Mouse (Mus musculus): ENCODE measurements around the gene Dusp1. TPM values are rescaled to one million over a fixed set of nuclear protein-coding genes. Genes with fewer than 3 reads are reported as not detected.

The Dusp1 gene
- 18.9 and 19.4 TPM in 2 replicates for polyA plus RNA-seq (2015; fragmentation: Nextera tagmentation; extraction: Ambion mirVana)

DNA sequence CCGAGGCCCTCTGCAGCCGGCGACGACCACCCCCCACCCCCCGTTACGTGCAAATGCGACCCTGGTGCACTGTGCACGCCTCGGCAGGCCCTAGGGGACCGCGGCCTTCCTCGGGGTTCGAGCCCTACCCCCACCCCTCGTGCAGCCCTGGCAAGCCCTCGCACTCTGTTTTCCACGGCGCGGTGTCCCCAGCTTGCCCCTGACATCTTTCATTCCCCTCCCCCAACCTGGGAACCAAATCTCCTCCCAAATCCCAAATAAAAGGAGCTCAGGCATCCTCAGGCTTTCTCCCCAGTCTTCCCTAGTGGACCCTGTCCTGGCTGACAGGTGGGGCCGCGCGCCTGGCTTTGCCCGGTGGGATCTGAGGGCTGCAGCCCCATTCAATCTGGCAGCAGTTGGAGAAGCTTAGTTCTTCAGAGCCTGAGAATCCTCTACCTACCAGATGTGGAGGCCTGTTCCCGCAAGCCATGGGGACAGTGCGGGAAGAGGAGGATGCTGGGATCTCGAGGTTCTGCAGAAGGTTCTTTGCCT lies at the start of gene Dusp1:
Dusp1 (minus strand) TSS at position 478 of the 531 bp plus-strand sequence.
- 1% methylated on average over 20 of the region's 25 CpGs for WGBS
- no peak for TF ChIP-seq CTCF (IDR thresholded peaks at IDR 0.05; ENCODE audit: low read depth)
- Histone ChIP-seq H3K9me3 (ENCODE audit: control insufficient read depth) (no peaks in the 10 kb centered on the region), H3K4me3 (ENCODE audit: low read depth, low read length) (peak within 1 kb of the TSS; percentile 74), H3K27ac (ENCODE audit: low read depth, low read length) (peak within 1 kb of the TSS; percentile 71), H3K27me3 (replicated peaks; ENCODE audit: control insufficient read depth, insufficient read depth, low read length) (no peaks in the 10 kb centered on the region), H3K4me2 (replicated peaks; ENCODE audit: low read depth) (peak within 1 kb of the TSS; percentile 96), H3K36me3 (ENCODE audit: control insufficient read depth, insufficient read depth) (peaks cover 5% of the 10 kb centered on the region; the same call in 1 of the 2 replicates), H3K4me1 (replicated peaks; ENCODE audit: control insufficient read depth, insufficient read depth, low read length) (no peaks in the 10 kb centered on the region), H3K9ac (ENCODE audit: low read depth, low read length) (peak within 1 kb of the TSS; percentile 65)
- peak; percentile 37 for ATAC-seq

DNA sequence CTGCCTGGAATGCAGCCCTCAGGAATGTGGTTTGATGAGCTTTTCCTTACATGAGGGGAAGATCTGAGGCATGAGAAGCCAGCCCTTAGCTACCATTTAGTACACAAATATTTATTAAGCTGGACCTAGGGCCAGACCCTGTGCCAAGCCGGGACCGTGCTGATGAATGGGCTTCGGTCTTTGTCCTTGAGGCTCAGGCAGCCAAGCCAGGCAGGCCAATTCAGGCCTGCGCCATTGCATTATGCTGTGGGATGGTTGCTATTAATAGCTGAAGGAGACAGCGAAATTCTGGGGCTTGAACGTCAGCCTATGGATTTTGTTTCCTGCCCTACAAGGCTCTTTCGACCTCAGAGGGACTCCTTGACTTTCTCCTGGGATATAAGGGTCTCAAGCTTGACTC lies 49.4 kb upstream of the Dusp1 start:
- Histone ChIP-seq H3K27ac (ENCODE audit: low read depth, low read length) (peak overlapping the region; percentile 54; the same call in 1 of the 2 replicates), H3K9ac (ENCODE audit: low read depth, low read length) (no peak overlapping the region), H3K4me3 (ENCODE audit: low read depth, low read length) (no peak overlapping the region), H3K4me2 (replicated peaks; ENCODE audit: low read depth) (no peak overlapping the region), H3K9me3 (ENCODE audit: control insufficient read depth) (no peaks in the 10 kb centered on the region), H3K27me3 (replicated peaks; ENCODE audit: control insufficient read depth, insufficient read depth, low read length) (no peaks in the 10 kb centered on the region), H3K36me3 (ENCODE audit: control insufficient read depth, insufficient read depth) (peaks cover 9% of the 10 kb centered on the region), H3K4me1 (replicated peaks; ENCODE audit: control insufficient read depth, insufficient read depth, low read length) (0 out of 2 replicates have a peak, but pooled peaks cover 4% of the 10 kb centered on the region)
- TF ChIP-seq CTCF (IDR thresholded peaks at IDR 0.05; ENCODE audit: low read depth) = no peak
- 58% methylated on average over 7 of the region's 7 CpGs for WGBS
- ATAC-seq = no peak

DNA sequence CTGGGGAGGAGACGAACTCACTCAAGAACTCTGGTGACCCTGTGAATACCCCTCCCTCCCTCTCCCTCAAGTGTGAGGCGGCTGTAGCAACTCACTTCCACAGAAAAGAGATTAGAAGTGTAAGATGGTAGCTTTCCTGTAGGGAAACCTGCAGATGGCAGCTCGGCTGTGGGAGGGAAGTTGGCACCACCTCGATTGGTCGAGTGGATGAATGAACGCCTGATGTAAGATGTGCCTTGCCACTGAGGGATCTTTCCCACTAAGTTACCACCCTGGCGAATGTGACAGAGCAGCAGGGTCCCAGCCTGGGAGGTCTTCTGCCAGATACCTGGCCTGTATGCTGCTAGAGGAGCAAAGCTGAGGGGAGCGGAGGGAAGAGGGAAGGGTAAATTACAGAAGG lies 47.9 kb upstream of the Dusp1 start:
- H3K36me3 ChIP-seq (ENCODE audit: control insufficient read depth, insufficient read depth) = peaks cover 9% of the 10 kb centered on the region
- no peak overlapping the region for H3K27ac ChIP-seq (ENCODE audit: low read depth, low read length)
- no peaks in the 10 kb centered on the region for H3K4me1 ChIP-seq (replicated peaks; ENCODE audit: control insufficient read depth, insufficient read depth, low read length)
- H3K9ac ChIP-seq (ENCODE audit: low read depth, low read length) = no peak overlapping the region
- H3K9me3 ChIP-seq (ENCODE audit: control insufficient read depth) = no peaks in the 10 kb centered on the region
- WGBS = 86% methylated on average over 8 of the region's 8 CpGs
- no peak overlapping the region for H3K4me3 ChIP-seq (ENCODE audit: low read depth, low read length)
- no peaks in the 10 kb centered on the region for H3K27me3 ChIP-seq (replicated peaks; ENCODE audit: control insufficient read depth, insufficient read depth, low read length)
- H3K4me2 ChIP-seq (replicated peaks; ENCODE audit: low read depth) = no peak overlapping the region
- TF ChIP-seq CTCF (IDR thresholded peaks at IDR 0.05; ENCODE audit: low read depth) = no peak
- ATAC-seq = no peak

DNA sequence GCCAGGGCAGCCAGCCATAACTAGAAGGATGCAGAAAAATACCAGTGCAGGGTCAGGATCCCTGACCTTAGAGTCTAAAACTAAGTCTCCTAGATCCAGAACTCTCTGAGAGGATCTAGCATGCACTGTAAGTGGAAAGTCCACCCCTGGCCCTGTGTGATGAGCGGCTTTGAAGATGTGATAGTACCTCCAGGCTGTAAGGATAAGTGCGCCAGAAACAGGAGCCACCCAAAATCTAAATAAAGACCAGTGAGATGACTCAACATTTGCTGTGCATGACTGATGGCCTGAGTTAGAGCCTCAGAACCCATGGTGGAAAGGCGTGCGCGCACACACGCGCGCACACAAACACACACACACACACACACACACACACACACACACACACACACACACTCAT lies 46.9 kb upstream of the Dusp1 start:
- no peak for ATAC-seq
- Histone ChIP-seq H3K9ac (ENCODE audit: low read depth, low read length) (no peak overlapping the region), H3K9me3 (ENCODE audit: control insufficient read depth) (no peaks in the 10 kb centered on the region), H3K4me1 (replicated peaks; ENCODE audit: control insufficient read depth, insufficient read depth, low read length) (no peaks in the 10 kb centered on the region), H3K4me2 (replicated peaks; ENCODE audit: low read depth) (no peak overlapping the region), H3K27ac (ENCODE audit: low read depth, low read length) (no peak overlapping the region), H3K4me3 (ENCODE audit: low read depth, low read length) (no peak overlapping the region), H3K36me3 (ENCODE audit: control insufficient read depth, insufficient read depth) (peaks cover 12% of the 10 kb centered on the region), H3K27me3 (replicated peaks; ENCODE audit: control insufficient read depth, insufficient read depth, low read length) (no peaks in the 10 kb centered on the region)
- TF ChIP-seq CTCF (IDR thresholded peaks at IDR 0.05; ENCODE audit: low read depth) = no peak
- 90% methylated on average over 8 of the region's 8 CpGs for WGBS

DNA sequence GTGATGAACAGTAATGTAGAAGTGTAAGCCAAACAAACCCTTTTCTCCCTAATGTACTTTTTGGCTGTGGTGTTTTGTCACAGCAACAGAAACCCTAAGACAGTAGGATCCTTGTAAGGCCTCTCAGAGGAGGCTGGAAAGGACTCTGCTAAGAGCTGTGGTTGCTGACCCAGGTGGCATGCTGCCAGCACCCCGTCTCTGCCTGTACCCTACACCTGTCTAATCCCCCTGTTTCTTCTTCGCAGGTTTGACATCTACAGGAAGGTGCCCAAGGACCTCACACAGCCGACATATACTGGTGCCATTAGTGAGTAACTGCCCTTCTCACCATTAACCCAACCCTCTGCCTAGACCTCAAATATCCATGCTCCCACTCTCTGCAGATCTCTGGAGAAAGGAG lies 46.4 kb upstream of the Dusp1 start:
- 81% methylated on average over 3 of the region's 3 CpGs for WGBS
- TF ChIP-seq CTCF (IDR thresholded peaks at IDR 0.05; ENCODE audit: low read depth) = no peak
- peaks cover 12% of the 10 kb centered on the region for H3K36me3 ChIP-seq (ENCODE audit: control insufficient read depth, insufficient read depth)
- no peaks in the 10 kb centered on the region for H3K27me3 ChIP-seq (replicated peaks; ENCODE audit: control insufficient read depth, insufficient read depth, low read length)
- ATAC-seq = no peak
- no peak overlapping the region for H3K4me2 ChIP-seq (replicated peaks; ENCODE audit: low read depth)
- no peak overlapping the region for H3K27ac ChIP-seq (ENCODE audit: low read depth, low read length)
- no peaks in the 10 kb centered on the region for H3K4me1 ChIP-seq (replicated peaks; ENCODE audit: control insufficient read depth, insufficient read depth, low read length)
- H3K9me3 ChIP-seq (ENCODE audit: control insufficient read depth) = no peaks in the 10 kb centered on the region
- H3K9ac ChIP-seq (ENCODE audit: low read depth, low read length) = no peak overlapping the region
- H3K4me3 ChIP-seq (ENCODE audit: low read depth, low read length) = no peak overlapping the region

DNA sequence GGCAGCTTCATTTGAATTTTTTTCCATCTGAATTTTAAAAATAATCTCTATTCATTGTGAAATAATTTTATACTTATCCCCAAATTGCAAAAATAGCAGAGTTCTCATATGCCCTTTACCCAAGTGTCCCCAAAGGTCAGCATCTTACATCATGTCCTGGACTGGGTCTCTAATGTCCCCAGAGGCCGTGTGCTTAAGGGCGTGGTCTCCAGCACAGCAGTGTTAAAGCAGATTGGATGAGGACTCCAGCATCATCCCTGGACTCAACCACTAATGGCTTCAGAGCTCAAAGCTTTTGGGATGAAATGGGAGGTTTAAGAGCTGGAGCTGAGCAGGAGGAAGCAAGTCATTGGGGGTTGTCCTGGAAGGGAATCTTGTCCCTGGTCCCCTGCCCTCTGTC lies 44.6 kb upstream of the Dusp1 start:
- no peaks in the 10 kb centered on the region for H3K27me3 ChIP-seq (replicated peaks; ENCODE audit: control insufficient read depth, insufficient read depth, low read length)
- H3K4me2 ChIP-seq (replicated peaks; ENCODE audit: low read depth) = no peak overlapping the region
- no peak overlapping the region for H3K4me3 ChIP-seq (ENCODE audit: low read depth, low read length)
- 79% methylated on average over 2 of the region's 2 CpGs for WGBS
- no peaks in the 10 kb centered on the region for H3K4me1 ChIP-seq (replicated peaks; ENCODE audit: control insufficient read depth, insufficient read depth, low read length)
- H3K9ac ChIP-seq (ENCODE audit: low read depth, low read length) = no peak overlapping the region
- no peaks in the 10 kb centered on the region for H3K9me3 ChIP-seq (ENCODE audit: control insufficient read depth)
- TF ChIP-seq CTCF (IDR thresholded peaks at IDR 0.05; ENCODE audit: low read depth) = no peak
- no peak overlapping the region for H3K27ac ChIP-seq (ENCODE audit: low read depth, low read length)
- ATAC-seq = no peak
- peaks cover 12% of the 10 kb centered on the region for H3K36me3 ChIP-seq (ENCODE audit: control insufficient read depth, insufficient read depth)

DNA sequence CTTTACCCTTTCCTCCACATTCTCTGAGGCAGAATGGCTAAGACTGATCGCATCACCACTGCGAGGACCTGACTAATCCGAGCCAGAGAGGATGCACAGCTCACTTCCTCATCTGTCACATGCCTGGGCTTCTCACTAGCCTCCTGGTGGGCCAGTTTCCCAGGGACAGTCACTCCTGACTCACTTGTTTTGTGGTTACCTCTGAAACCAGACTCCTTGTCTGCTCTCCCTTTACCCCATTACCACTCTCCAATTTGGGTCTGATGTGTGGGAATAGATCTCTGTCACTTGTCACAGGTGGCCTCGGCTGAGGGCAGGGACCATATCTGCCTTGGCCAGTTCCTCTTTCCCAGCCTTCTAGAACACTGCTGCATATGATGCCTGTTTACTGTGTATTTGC lies 43.7 kb upstream of the Dusp1 start:
- peaks cover 12% of the 10 kb centered on the region for H3K36me3 ChIP-seq (ENCODE audit: control insufficient read depth, insufficient read depth)
- TF ChIP-seq CTCF (IDR thresholded peaks at IDR 0.05; ENCODE audit: low read depth) = no peak
- no peaks in the 10 kb centered on the region for H3K9me3 ChIP-seq (ENCODE audit: control insufficient read depth)
- WGBS = 79% methylated on average over 4 of the region's 4 CpGs
- H3K4me1 ChIP-seq (replicated peaks; ENCODE audit: control insufficient read depth, insufficient read depth, low read length) = no peaks in the 10 kb centered on the region
- H3K27me3 ChIP-seq (replicated peaks; ENCODE audit: control insufficient read depth, insufficient read depth, low read length) = no peaks in the 10 kb centered on the region
- H3K9ac ChIP-seq (ENCODE audit: low read depth, low read length) = no peak overlapping the region
- no peak overlapping the region for H3K27ac ChIP-seq (ENCODE audit: low read depth, low read length)
- no peak overlapping the region for H3K4me3 ChIP-seq (ENCODE audit: low read depth, low read length)
- H3K4me2 ChIP-seq (replicated peaks; ENCODE audit: low read depth) = no peak overlapping the region
- ATAC-seq = no peak
